Mouse (Mus musculus) pancreas, adult 10 weeks (tissue): ENCODE data around the gene Tppp2. TPM values are rescaled to one million over a fixed set of nuclear protein-coding genes. Genes with fewer than 3 reads are reported as not detected.

Experiments used
- polyA plus RNA-seq: library from polyadenylated mRNA; stranded (reverse); fragments of 350-450 nt; fragmentation: Illumina TruSeq; extraction: RNeasy Lipid Tissue Mini Kit (QIAGEN cat#74804); gene quantifications from one replicate; pipeline ENCODE4 v1.2.3, GENCODE M21; 2015; ENCODE audit warnings: low read depth, low replicate concordance; ENCODE audit not compliant: insufficient read depth

Gene Tppp2
- polyA plus RNA-seq: not detected

DNA sequence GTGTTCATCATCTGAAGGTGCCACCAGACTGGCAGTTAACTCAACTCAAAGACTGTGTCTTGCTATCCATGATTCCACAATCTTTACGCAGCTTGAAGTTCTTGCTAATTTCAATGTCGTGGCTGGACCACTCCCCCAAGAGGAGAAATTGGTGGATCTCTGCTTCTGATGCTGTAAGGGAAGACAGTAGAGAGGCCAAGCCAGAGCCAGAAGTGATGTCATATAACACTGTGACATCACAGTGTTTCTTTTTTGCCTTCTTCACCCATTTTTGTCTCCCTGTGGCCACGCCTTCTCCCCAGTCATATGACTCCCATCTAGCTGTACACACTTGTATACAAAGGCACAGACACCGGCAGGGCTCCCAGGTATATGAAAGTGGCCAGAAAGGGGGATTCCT, at the start of gene Tppp2:
Gene Tppp2 (plus strand): TSS at position 301 of the 400 bp plus-strand sequence.

DNA sequence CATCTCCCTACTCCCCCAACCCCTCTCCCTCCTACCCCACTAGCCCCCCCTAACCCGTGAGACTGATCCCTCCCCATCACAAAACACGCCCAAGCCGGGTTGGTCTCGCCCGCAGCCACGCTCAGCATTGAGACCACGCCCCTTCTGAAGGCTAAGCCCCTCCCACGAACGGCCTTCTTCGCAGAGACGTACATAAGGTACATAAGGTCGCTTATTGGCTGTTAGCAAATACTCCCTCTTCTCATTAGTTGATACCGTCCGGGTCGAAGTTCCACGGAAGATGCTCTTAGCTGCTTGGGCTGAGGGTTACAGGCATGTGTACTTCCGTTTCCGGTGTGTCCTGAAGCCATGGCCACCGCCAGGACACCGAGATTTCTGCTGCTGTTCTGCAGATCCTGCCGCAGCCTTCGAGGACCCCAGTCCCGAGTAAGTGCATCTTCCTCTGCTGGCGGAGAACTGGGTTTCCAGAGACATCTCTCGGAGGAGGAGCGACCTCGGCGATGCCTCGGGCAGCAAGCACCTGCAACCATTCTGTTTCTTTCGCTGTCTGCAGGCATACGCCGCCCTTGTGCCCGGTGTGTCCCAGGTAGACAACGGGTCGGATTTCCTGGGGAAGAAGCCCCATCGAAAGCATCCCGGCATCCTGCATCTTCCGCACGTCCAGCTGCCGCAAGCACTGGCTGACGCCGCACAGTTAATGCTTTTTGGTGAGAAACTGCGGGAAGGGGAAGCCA, 33.5 kb upstream of the Tppp2 start, which contains the start of gene Mettl17:
Gene Mettl17 (plus strand): TSS at position 245 of the 734 bp plus-strand sequence.

DNA sequence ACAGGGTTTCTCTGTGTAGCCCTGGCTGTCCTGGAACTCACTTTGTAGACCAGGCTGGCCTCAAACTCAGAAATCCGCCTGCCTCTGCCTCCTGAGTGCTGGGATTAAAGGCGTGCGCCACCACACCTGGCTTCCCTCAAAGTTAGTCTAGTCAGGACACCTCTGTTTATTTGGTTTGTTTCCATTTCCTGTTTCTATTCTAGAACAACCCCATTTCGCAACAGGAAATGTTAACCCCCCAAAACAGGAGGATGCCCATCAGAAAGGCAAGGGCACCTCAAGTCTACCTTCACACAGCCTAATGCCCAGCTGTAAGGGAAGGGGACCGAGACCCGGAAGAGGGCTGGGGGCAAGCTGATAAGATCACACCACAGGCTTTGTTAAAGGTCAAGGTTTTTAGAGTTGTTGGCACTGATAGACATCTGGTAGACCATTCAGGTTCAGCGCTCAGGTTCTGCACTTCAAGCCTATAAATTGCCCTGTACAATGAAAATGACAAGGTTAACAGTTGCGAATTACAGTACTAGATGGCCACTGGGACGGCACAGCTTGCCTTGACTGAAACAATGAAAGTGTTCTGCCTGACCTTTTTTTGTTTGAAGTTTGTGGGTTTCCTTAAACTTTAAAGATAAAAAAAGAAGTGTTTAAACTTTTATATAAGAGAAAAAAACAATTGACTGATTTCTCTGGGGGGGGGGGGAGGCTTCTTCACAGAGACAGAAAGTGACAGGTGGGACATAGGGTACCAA, 25.9 kb upstream of the Tppp2 start, which contains the start of gene Slc39a2:
Gene Slc39a2 (plus strand): TSS at position 699 of the 749 bp plus-strand sequence.

DNA sequence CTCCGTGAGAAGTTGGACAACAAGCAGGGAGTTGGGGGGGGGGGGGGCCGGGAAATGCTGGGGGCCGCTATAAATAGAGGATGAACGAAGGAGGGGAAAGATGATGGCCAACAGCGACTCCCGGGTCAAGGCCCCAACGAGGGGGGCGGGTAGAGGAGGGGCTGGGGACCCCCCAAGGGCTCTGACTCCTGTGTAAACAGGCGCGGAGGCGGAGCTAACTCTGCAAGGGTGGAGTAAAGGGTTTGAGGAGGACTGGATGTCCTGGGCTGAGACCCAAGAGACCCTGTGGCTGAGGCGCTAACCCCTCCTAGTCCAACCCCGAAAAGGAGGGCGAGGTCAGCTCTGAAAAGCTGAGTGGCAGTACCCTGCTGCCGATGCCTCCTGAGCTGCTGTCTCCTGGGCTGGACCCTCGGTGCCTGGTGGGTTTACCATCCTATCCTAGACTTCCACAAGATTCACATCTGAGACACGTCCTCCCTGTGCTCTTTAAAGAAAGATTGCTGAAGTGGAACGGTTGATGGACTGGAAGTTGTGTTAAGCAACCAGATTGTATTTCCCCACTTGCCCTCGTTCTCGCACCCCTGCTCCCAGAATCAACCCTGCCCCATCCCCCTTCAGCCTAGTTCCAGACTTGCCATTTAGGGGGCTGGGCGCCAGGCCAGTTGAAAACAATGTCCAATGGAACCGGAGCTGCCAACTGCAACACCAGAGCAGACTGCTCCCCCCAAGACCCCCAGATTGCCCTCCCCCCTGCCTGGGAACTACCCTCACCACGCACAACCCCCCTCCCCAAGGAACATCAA, 4.1 kb upstream of the Tppp2 start, which contains the start of gene Ndrg2:
Gene Ndrg2 (minus strand): TSS at position 199 of the 803 bp plus-strand sequence.

DNA sequence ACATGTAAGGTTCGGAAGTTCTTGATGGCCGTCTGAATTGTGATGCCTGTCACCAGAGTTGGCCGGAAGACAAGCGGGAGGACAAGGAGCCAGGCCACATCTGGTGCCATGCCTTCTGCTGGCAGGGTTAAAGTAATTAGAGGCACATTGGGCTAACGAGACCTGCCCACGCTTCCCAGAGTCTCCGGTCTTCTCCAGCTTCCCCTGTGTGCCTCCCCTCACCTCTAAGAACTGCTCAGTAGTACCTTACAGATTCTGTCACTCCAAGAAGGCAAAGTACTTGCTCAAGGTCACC, 4.3 kb downstream of the Tppp2 start, which contains the start of gene Rnase13:
Gene Rnase13 (minus strand): TSS at position 203 of the 295 bp plus-strand sequence.

Other genes starting within 250 kb of the Tppp2 start
- gene Gm17079, start 223.0 kb upstream of the Tppp2 start, polyA plus RNA-seq: not detected
- not detected for gene Gm5800, start 201.2 kb upstream of the Tppp2 start, polyA plus RNA-seq
- not detected for gene Ang4, start 144.8 kb upstream of the Tppp2 start, polyA plus RNA-seq
- not detected for gene AY358078, start 118.4 kb upstream of the Tppp2 start, polyA plus RNA-seq
- not detected for gene Ear6, start 64.7 kb upstream of the Tppp2 start, polyA plus RNA-seq
- gene Mettl17, start 33.6 kb upstream of the Tppp2 start, polyA plus RNA-seq: 14.3 TPM
- 1.00 TPM for gene Slc39a2, start 25.5 kb upstream of the Tppp2 start, polyA plus RNA-seq
- gene Ndrg2, start 4.3 kb upstream of the Tppp2 start, polyA plus RNA-seq: 19.1 TPM
- gene Rnase13, start 4.3 kb downstream of the Tppp2 start, polyA plus RNA-seq: not detected
- 17.2 TPM for gene Arhgef40, start 66.3 kb downstream of the Tppp2 start, polyA plus RNA-seq
- not detected for gene Tmem253, start 97.2 kb downstream of the Tppp2 start, polyA plus RNA-seq
- gene Zfp219, start 102.3 kb downstream of the Tppp2 start, polyA plus RNA-seq: 9.1 TPM
- gene Olfr221, start 124.0 kb downstream of the Tppp2 start, polyA plus RNA-seq: not detected
- gene Hnrnpc, start 185.6 kb downstream of the Tppp2 start, polyA plus RNA-seq: 41.8 TPM
- gene Rpgrip1, start 192.3 kb downstream of the Tppp2 start, polyA plus RNA-seq: 8.4 TPM